Comparison of ENCODE assay signal across 8 mouse cellular contexts in the genomic region with DNA sequence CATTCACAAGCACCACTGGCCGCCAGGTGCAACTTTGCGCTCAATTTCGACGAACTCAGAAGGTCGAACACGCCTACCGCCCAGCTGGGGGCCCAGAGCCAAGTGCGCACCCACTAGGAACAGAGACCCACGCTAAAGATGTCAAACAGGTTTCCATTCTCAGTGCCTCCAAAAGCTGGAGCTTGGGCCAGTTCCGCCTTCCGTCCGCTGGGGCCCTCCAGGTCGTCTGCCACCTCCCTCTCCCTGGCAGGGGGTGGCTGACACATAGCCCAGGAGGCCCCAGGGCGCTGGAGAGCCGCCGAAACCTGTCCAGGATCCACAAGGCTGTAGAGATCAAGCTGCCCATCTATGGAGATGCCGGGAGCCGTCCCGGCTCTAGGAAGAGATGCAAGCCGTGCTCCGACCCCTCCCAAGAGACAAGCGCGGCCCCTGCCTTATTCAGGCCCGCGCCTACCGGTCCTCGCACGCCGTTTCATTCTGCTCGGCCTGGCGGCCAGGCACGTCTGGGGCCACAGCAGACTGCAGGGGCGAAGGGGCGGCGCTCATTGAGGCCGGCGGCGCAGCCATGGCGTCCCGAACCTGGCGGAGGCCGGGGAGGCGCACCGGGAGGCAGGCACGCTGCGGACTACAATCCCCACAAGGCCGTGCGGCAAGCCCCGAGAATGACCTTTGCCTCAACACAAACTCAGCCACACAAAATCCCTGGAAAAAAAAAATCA. TPM values are rescaled to one million over a fixed set of nuclear protein-coding genes. Genes with fewer than 3 reads are reported as not detected.
A peak's percentile ranks its signal among the peaks of the same experiment; 100 is the strongest.
DNase-seq lines count a peak whose midpoint lies in the region; ATAC-seq and TF ChIP-seq lines count a peak whose summit lies in the region.

No protein-coding gene starts in this region.

- H3K9me3 ChIP-seq in heart, embryonic 12.5 days (replicated peaks): no peaks in the 10 kb centered on the region
- H3K9me3 ChIP-seq in kidney, embryonic 16.5 days (ENCODE audit: low read length): no peaks in the 10 kb centered on the region
- no peaks in the 10 kb centered on the region for H3K9me3 ChIP-seq in midbrain, postnatal 0 days (ENCODE audit: low read length)

- H3K27ac ChIP-seq in brown adipose tissue, adult 24 weeks (replicated peaks; ENCODE audit: low read depth, low read length): peak overlapping the region; percentile 76
- peak overlapping the region; percentile 96 for H3K27ac ChIP-seq in heart, embryonic 12.5 days (ENCODE audit: poor library complexity, severe bottlenecking)
- H3K27ac ChIP-seq in kidney, embryonic 16.5 days (ENCODE audit: low read length): peak overlapping the region; percentile 93
- H3K27ac ChIP-seq in midbrain, postnatal 0 days (ENCODE audit: low read depth, low read length): peak overlapping the region; percentile 93

- no peaks in the 10 kb centered on the region for H3K27me3 ChIP-seq in heart, embryonic 12.5 days (replicated peaks)
- H3K27me3 ChIP-seq in kidney, embryonic 16.5 days (ENCODE audit: insufficient read depth, low read length): no peaks in the 10 kb centered on the region
- no peaks in the 10 kb centered on the region for H3K27me3 ChIP-seq in midbrain, postnatal 0 days (ENCODE audit: insufficient read depth, low read length)

- H3K4me3 ChIP-seq in brown adipose tissue, adult 24 weeks (ENCODE audit: insufficient read depth, low read depth, low read length): peak overlapping the region; percentile 76
- peak overlapping the region; percentile 77 for H3K4me3 ChIP-seq in heart, embryonic 12.5 days
- H3K4me3 ChIP-seq in kidney, embryonic 16.5 days (ENCODE audit: low read length): peak overlapping the region; percentile 68
- peak overlapping the region; percentile 76 for H3K4me3 ChIP-seq in midbrain, postnatal 0 days (ENCODE audit: low read depth, low read length)

- ATAC-seq in erythroid progenitor cell, adult 5-6 weeks (replicated peaks; ENCODE audit: low FRiP score, poor library complexity, severe bottlenecking): peak; percentile 77
- ATAC-seq in heart, embryonic 12.5 days (ENCODE audit: insufficient number of reproducible peaks, low FRiP score): peak; percentile 86
- ATAC-seq in kidney, embryonic 16.5 days (ENCODE audit: low FRiP score, low TSS enrichment): peak; percentile 83
- ATAC-seq in midbrain, postnatal 0 days (ENCODE audit: low FRiP score): peak; percentile 72

- under 1% methylated on average over 49 of the region's 49 CpGs for WGBS in heart, embryonic 12.5 days
- WGBS in kidney, embryonic 16.5 days: under 1% methylated on average over 49 of the region's 49 CpGs
- under 1% methylated on average over 49 of the region's 49 CpGs for WGBS in midbrain, postnatal 0 days

- DNase-seq in CD4-positive, CD25-positive, alpha-beta regulatory T cell, adult 2 months (ENCODE audit: low read depth, low spot score): peak; percentile 88
- DNase-seq in liver: peak; percentile 88
- DNase-seq in midbrain, postnatal 0 days (ENCODE audit: low spot score): peak; percentile 79
- DNase-seq in spleen, postnatal 36 days (ENCODE audit: low spot score in 2 of 2): peak; percentile 82 to 85

- H3K4me1 ChIP-seq in brown adipose tissue, adult 24 weeks (ENCODE audit: control insufficient read depth, insufficient read depth, insufficient read length, low read length): no peaks in the 10 kb centered on the region; the same call in 1 of the 2 replicates
- peaks cover 42% of the 10 kb centered on the region for H3K4me1 ChIP-seq in heart, embryonic 12.5 days (replicated peaks)
- H3K4me1 ChIP-seq in kidney, embryonic 16.5 days (ENCODE audit: insufficient read depth, low read length): peaks cover 35% of the 10 kb centered on the region
- peaks cover 7% of the 10 kb centered on the region; the same call in 1 of the 2 replicates for H3K4me1 ChIP-seq in midbrain, postnatal 0 days (ENCODE audit: insufficient read depth, low read length)

- peaks cover 31% of the 10 kb centered on the region for H3K36me3 ChIP-seq in heart, embryonic 12.5 days
- peaks cover 26% of the 10 kb centered on the region for H3K36me3 ChIP-seq in kidney, embryonic 16.5 days (ENCODE audit: insufficient read depth, low read length)
- peaks cover 29% of the 10 kb centered on the region for H3K36me3 ChIP-seq in midbrain, postnatal 0 days (ENCODE audit: insufficient read depth, low read length)

- TF ChIP-seq CTCF in midbrain, postnatal 0 days (IDR thresholded peaks at IDR 0.05): no peak

- peak overlapping the region; percentile 71 for H3K4me2 ChIP-seq in heart, embryonic 12.5 days
- H3K4me2 ChIP-seq in kidney, embryonic 16.5 days (replicated peaks; ENCODE audit: low read depth, low read length): peak overlapping the region; percentile 88
- peak overlapping the region; percentile 92 for H3K4me2 ChIP-seq in midbrain, postnatal 0 days (ENCODE audit: low read depth, low read length, poor library complexity, severe bottlenecking)

- peak overlapping the region; percentile 89 for H3K9ac ChIP-seq in heart, embryonic 12.5 days
- peak overlapping the region; percentile 83 for H3K9ac ChIP-seq in kidney, embryonic 16.5 days (replicated peaks; ENCODE audit: low read length)
- H3K9ac ChIP-seq in midbrain, postnatal 0 days (replicated peaks; ENCODE audit: low read length, poor library complexity, severe bottlenecking): peak overlapping the region; percentile 87

RNA-seq across cellular contexts. Expression of gene Uckl1, which starts 3.1 kb away (rescaled TPM):
- 26.8 and 26.9 TPM in 2 replicates for polyA plus RNA-seq in brown adipose tissue, adult 24 weeks (2012; ENCODE audit: insufficient read depth, insufficient read length, missing spikeins)
- 26.4 and 37.1 TPM in 2 replicates for total RNA-seq in erythroid progenitor cell, adult 5-6 weeks (2015; ENCODE audit: low replicate concordance)
- total RNA-seq in erythroid progenitor cell, adult 5-6 weeks (2017; ENCODE audit: low replicate concordance): 15.2 and 30.2 TPM in 2 replicates
- 64.2 and 65.3 TPM in 2 replicates for polyA plus RNA-seq in heart, embryonic 12.5 days (2016; fragmentation: Nextera tagmentation; extraction: Ambion mirVana)
- polyA plus RNA-seq in kidney, embryonic 16.5 days (2015; fragmentation: Nextera tagmentation; extraction: Ambion mirVana): 66.9 and 71.7 TPM in 2 replicates
- 49.8 and 63.9 TPM in 2 replicates for total RNA-seq in midbrain, postnatal 0 days (2014; rRNA removed)
- 45.2 and 52.7 TPM in 2 replicates for polyA plus RNA-seq in midbrain, postnatal 0 days (2015; fragmentation: Nextera tagmentation; extraction: Ambion mirVana)

RNA-seq across cellular contexts. Expression of gene Prpf6, which starts 10.1 kb away (rescaled TPM):
- 23.2 and 23.7 TPM in 2 replicates for polyA plus RNA-seq in brown adipose tissue, adult 24 weeks (2012; ENCODE audit: insufficient read depth, insufficient read length, missing spikeins)
- total RNA-seq in erythroid progenitor cell, adult 5-6 weeks (2015; ENCODE audit: low replicate concordance): 11.7 and 13.0 TPM in 2 replicates
- total RNA-seq in erythroid progenitor cell, adult 5-6 weeks (2017; ENCODE audit: low replicate concordance): 28.1 and 33.1 TPM in 2 replicates
- 46.8 and 48.8 TPM in 2 replicates for polyA plus RNA-seq in heart, embryonic 12.5 days (2016; fragmentation: Nextera tagmentation; extraction: Ambion mirVana)
- polyA plus RNA-seq in kidney, embryonic 16.5 days (2015; fragmentation: Nextera tagmentation; extraction: Ambion mirVana): 75.2 and 79.7 TPM in 2 replicates
- 34.4 and 39.3 TPM in 2 replicates for total RNA-seq in midbrain, postnatal 0 days (2014; rRNA removed)
- polyA plus RNA-seq in midbrain, postnatal 0 days (2015; fragmentation: Nextera tagmentation; extraction: Ambion mirVana): 40.5 and 40.6 TPM in 2 replicates

RNA-seq across cellular contexts. Expression of gene Zfp512b, which starts 11.0 kb away (rescaled TPM):
- 5.1 TPM in 2 replicates for polyA plus RNA-seq in brown adipose tissue, adult 24 weeks (2012; ENCODE audit: insufficient read depth, insufficient read length, missing spikeins)
- total RNA-seq in erythroid progenitor cell, adult 5-6 weeks (2015; ENCODE audit: low replicate concordance): 2.5 and 14.8 TPM in 2 replicates
- total RNA-seq in erythroid progenitor cell, adult 5-6 weeks (2017; ENCODE audit: low replicate concordance): 0.39 and 4.2 TPM in 2 replicates
- polyA plus RNA-seq in heart, embryonic 12.5 days (2016; fragmentation: Nextera tagmentation; extraction: Ambion mirVana): 44.8 and 46.1 TPM in 2 replicates
- polyA plus RNA-seq in kidney, embryonic 16.5 days (2015; fragmentation: Nextera tagmentation; extraction: Ambion mirVana): 37.8 and 41.1 TPM in 2 replicates
- total RNA-seq in midbrain, postnatal 0 days (2014; rRNA removed): 60.0 and 85.1 TPM in 2 replicates
- 81.1 and 99.7 TPM in 2 replicates for polyA plus RNA-seq in midbrain, postnatal 0 days (2015; fragmentation: Nextera tagmentation; extraction: Ambion mirVana)

RNA-seq across cellular contexts. Expression of gene Samd10, which starts 17.5 kb away (rescaled TPM):
- polyA plus RNA-seq in brown adipose tissue, adult 24 weeks (2012; ENCODE audit: insufficient read depth, insufficient read length, missing spikeins): 0.63 and 1.6 TPM in 2 replicates
- 4.0 TPM in 1 of 2 replicates, not detected in the other for total RNA-seq in erythroid progenitor cell, adult 5-6 weeks (2015; ENCODE audit: low replicate concordance)
- 0.08 and 0.77 TPM in 2 replicates for total RNA-seq in erythroid progenitor cell, adult 5-6 weeks (2017; ENCODE audit: low replicate concordance)
- 12.4 and 13.4 TPM in 2 replicates for polyA plus RNA-seq in heart, embryonic 12.5 days (2016; fragmentation: Nextera tagmentation; extraction: Ambion mirVana)
- 29.5 and 31.4 TPM in 2 replicates for polyA plus RNA-seq in kidney, embryonic 16.5 days (2015; fragmentation: Nextera tagmentation; extraction: Ambion mirVana)
- total RNA-seq in midbrain, postnatal 0 days (2014; rRNA removed): 140 and 142 TPM in 2 replicates
- polyA plus RNA-seq in midbrain, postnatal 0 days (2015; fragmentation: Nextera tagmentation; extraction: Ambion mirVana): 174 and 179 TPM in 2 replicates

Comparison
In these comparisons a context has a peak if more than half of its experiments do, and no peak if none do; other contexts are left out.
1. Peak in every context shown above with its lines: DNase-seq, ATAC-seq, H3K4me3 ChIP-seq and H3K27ac ChIP-seq.